Mouse (Mus musculus): ENCODE measurements at regions not wholly inside any gene's neighbourhood (a gene's known extent, or its start where the extent isn't known, plus 50 kb on each side); places are given as distances from the start of the nearest gene placed in this dataset.

DNA sequence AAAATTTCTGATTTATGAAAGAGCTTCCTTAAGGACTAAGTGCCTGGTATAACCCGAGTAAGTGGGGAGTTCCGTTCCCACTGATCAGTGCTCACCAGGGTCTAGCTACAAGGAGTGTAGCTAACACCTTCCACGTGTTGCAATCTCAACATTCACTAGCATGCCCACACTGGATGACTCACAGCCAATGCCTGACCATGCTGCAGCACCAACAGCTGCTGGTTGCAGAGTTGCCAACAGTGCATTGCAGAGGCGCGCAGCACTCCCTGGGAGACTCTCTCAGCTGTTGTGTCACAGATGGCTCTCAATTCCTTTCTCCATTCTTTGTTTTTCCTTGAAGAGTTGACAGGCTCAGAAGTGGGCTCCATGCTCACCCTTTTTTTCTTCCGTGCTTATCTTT, 787.5 kb upstream of the Tenm3 start:
- Histone ChIP-seq H3K9ac (no peak overlapping the region), H3K9me3 (replicated peaks) (no peaks in the 10 kb centered on the region), H3K4me1 (replicated peaks) (no peaks in the 10 kb centered on the region), H3K4me2 (no peak overlapping the region), H3K27ac (no peak overlapping the region), H3K27me3 (no peaks in the 10 kb centered on the region), H3K36me3 (no peaks in the 10 kb centered on the region), H3K4me3 (no peak overlapping the region)
- ATAC-seq (replicated peaks; ENCODE audit: insufficient number of reproducible peaks, insufficient read depth, low FRiP score, low read depth): no peak
- WGBS: 54% methylated on average over 6 of the region's 6 CpGs

DNA sequence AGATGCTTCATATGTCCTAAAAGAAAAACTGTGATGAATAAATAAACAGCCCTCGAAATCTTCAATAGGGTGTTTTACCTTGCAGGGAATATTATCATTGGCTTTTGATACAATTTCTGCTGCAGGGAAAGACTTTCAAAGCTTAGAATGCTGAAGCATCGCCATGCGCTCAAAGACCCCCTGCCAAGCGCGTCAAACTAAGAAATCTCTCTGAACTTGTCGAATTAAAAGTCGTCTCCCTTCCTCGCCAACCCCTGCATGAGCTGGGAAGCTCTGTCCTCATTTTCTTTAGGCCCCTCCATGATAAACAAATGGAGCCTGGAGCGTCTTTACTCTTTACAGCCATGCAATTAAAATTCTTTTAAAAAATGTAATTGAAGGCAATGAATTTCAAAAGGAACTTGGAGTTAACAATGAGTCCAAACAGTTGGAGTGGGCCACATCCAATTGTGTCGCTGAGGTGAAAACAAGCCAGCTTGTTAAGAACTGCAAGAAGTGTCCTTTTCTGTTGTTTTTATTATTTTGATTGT, 784.3 kb upstream of the Tenm3 start:
- H3K9me3 ChIP-seq (replicated peaks): no peaks in the 10 kb centered on the region
- H3K4me2 ChIP-seq: no peak overlapping the region
- no peaks in the 10 kb centered on the region for H3K4me1 ChIP-seq (replicated peaks)
- no peak for ATAC-seq (replicated peaks; ENCODE audit: insufficient number of reproducible peaks, insufficient read depth, low FRiP score, low read depth)
- no peak overlapping the region for H3K27ac ChIP-seq
- H3K36me3 ChIP-seq: no peaks in the 10 kb centered on the region
- WGBS: 41% methylated on average over 10 of the region's 10 CpGs
- H3K27me3 ChIP-seq: no peaks in the 10 kb centered on the region
- H3K9ac ChIP-seq: no peak overlapping the region
- H3K4me3 ChIP-seq: no peak overlapping the region

DNA sequence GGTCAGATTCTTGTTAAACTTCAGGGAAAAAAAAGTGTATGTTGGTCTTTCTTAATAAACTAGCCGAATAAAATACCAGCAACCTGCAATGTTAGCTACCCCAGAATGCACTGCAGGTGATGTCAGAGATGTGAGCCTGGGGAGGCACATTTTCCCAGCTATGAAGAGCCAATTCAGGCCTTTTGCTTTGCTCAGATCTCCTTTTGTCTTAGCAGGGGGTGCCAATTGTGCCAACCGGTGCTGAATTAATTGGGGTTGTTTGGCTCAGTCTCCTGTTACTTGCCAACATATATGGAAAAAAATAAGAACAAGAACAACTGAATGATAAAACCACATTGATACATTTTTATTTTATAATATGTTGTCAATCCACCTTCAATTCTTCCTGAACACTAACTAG, 751.8 kb upstream of the Tenm3 start:
- 64% methylated on average over 2 of the region's 2 CpGs for WGBS
- no peak overlapping the region for H3K9ac ChIP-seq
- H3K27me3 ChIP-seq: no peaks in the 10 kb centered on the region
- no peaks in the 10 kb centered on the region for H3K9me3 ChIP-seq (replicated peaks)
- no peak overlapping the region for H3K4me2 ChIP-seq
- H3K27ac ChIP-seq: no peak overlapping the region
- H3K4me3 ChIP-seq: no peak overlapping the region
- H3K36me3 ChIP-seq: no peaks in the 10 kb centered on the region
- H3K4me1 ChIP-seq (replicated peaks): no peaks in the 10 kb centered on the region
- ATAC-seq (replicated peaks; ENCODE audit: insufficient number of reproducible peaks, insufficient read depth, low FRiP score, low read depth): no peak

DNA sequence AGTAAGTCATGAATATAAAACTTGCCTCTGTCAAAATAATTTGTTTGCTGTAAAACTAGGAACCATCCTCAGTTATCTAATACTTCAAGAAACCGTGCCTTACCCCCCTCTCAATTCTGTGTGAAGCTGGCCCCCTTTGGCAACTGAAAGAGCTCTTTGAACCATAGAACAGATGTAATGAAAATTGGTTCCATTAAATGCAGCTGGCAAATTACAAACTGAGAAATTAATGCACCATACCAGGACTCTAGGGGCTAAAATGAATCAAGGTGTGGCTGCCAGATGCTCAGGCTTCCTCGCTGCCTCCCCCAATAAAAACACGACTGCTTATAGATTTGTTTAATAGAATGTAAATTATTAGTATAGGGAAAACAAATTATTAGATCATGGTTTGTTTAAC, 723.7 kb upstream of the Tenm3 start:
- H3K4me1 ChIP-seq (replicated peaks): no peaks in the 10 kb centered on the region
- ATAC-seq (replicated peaks; ENCODE audit: insufficient number of reproducible peaks, insufficient read depth, low FRiP score, low read depth): no peak
- H3K9ac ChIP-seq: no peak overlapping the region
- H3K36me3 ChIP-seq: no peaks in the 10 kb centered on the region
- no peak overlapping the region for H3K4me3 ChIP-seq
- no peak overlapping the region for H3K4me2 ChIP-seq
- no peaks in the 10 kb centered on the region for H3K9me3 ChIP-seq (replicated peaks)
- WGBS: 63% methylated on average over 3 of the region's 3 CpGs
- H3K27me3 ChIP-seq: no peaks in the 10 kb centered on the region
- H3K27ac ChIP-seq: no peak overlapping the region

DNA sequence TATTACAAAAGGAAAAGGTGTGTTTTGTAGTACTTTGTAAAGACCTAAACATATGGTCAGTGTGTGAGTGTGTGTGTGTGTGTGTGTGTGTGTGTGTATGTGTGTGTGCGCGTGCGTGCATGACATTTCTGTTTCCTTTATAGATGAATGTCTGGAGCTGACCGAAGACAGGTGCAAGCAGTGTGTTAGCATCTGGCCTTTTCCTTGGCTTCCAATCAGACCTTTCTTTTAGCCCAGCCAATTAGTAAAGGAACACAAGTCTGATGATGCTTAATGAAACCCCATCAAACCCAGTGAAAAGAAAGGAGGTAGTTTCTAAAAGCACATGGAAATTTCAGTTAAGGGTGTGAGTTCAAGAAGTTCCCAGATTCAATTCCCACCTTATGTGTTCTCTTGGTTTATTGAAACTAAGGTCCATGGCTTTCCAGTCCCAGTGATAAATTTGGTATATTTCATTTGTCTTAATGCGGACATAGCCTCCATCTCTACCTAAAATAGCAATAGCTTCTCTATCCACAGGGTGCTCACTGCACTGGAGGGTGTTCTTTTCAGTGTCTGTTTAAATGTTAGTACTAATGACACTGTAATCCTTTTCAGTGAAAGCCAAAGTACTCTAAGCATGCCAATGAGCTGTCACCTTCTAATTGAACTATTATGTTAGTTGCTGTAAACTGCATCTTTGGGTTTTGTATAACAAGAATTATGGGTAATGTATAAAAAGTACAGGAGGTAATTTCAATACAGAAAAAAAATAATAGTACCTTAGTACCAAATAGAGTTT, 719.9 kb upstream of the Tenm3 start:
- Histone ChIP-seq H3K27ac (no peak overlapping the region), H3K9me3 (replicated peaks) (no peaks in the 10 kb centered on the region), H3K36me3 (no peaks in the 10 kb centered on the region), H3K27me3 (no peaks in the 10 kb centered on the region), H3K4me3 (no peak overlapping the region), H3K9ac (no peak overlapping the region), H3K4me1 (replicated peaks) (no peaks in the 10 kb centered on the region), H3K4me2 (no peak overlapping the region)
- WGBS: 91% methylated on average over 5 of the region's 5 CpGs
- no peak for ATAC-seq (replicated peaks; ENCODE audit: insufficient number of reproducible peaks, insufficient read depth, low FRiP score, low read depth)

DNA sequence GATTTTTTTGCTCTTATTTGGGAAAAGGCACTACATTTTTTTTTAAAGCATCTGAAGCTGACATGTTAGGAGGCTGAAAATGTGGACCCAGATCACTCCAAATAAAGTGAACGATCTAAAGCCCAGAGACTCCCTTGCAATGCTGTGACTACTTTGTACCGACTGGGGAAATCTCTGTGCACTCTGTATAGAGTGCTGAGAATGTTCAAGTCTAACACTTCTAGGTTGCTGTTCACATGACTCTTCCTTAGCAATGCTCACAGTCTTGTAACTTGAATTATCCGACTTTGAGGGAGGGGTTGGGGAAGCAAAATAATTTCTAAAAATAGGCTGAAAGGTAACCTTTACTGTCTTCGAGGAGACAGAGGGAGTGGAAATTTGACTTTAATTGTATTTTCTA, 719.2 kb upstream of the Tenm3 start:
- no peaks in the 10 kb centered on the region for H3K36me3 ChIP-seq
- no peaks in the 10 kb centered on the region for H3K9me3 ChIP-seq (replicated peaks)
- no peak overlapping the region for H3K4me2 ChIP-seq
- 69% methylated on average over 4 of the region's 4 CpGs for WGBS
- H3K27me3 ChIP-seq: no peaks in the 10 kb centered on the region
- no peak overlapping the region for H3K4me3 ChIP-seq
- ATAC-seq (replicated peaks; ENCODE audit: insufficient number of reproducible peaks, insufficient read depth, low FRiP score, low read depth): no peak
- H3K27ac ChIP-seq: no peak overlapping the region
- no peak overlapping the region for H3K9ac ChIP-seq
- H3K4me1 ChIP-seq (replicated peaks): no peaks in the 10 kb centered on the region

DNA sequence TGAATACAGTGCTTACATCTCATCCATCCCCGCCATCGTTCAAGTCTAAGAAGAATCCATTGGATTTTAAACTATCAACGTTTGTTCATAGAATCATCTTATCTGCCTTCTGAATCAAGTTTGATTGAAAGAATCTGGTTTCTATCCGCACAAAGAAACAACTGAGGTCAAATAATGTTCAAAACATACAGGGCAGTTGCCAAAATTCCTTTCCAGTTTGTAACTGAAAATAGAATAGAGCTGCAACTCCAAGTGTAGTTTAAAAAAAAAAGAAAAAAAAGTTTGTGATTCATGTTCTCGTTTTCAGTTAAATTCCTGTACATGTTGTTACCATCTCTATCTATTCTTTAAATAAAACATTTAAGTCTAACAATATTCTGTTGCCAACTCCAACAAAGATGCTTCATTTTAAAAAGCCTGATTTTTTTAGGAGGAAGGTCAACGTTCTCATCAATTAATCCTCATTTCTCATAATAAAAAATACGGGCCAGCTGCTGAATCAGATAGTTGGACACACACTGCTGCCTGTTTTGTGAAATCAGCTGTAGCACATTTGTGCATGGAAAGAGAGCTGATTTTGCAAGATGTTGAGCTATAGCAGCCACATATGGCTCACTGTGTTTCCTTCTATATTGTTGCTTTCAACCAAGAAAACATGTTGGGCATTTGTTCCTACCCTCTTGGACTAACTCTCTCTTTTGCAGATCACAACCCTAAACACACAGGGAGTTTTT, 712.1 kb upstream of the Tenm3 start:
- H3K4me1 ChIP-seq (replicated peaks): peaks cover 6% of the 10 kb centered on the region
- no peak overlapping the region for H3K4me2 ChIP-seq
- no peak overlapping the region for H3K27ac ChIP-seq
- H3K9me3 ChIP-seq (replicated peaks): no peaks in the 10 kb centered on the region
- no peaks in the 10 kb centered on the region for H3K27me3 ChIP-seq
- ATAC-seq (replicated peaks; ENCODE audit: insufficient number of reproducible peaks, insufficient read depth, low FRiP score, low read depth): no peak
- H3K36me3 ChIP-seq: no peaks in the 10 kb centered on the region
- WGBS: 54% methylated on average over 7 of the region's 7 CpGs
- no peak overlapping the region for H3K4me3 ChIP-seq
- no peak overlapping the region for H3K9ac ChIP-seq

DNA sequence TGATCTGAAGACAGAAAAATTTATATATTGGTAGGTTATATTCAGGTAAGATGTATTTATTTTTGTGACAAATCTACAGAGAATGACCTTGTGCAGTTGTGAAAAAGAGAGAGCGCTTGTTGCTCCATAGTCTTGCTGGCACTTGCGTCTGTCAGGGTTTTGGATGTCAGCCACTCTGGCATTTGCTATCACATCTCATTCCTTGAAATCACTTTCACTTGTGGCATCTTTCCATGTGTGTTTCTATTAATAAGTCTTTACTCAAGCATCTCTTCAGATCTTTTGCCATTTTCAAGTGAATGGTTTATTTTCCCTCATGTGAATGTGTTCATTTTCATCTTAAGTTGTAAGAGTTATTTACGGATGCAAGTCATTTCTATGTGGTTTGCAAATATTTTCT, 709.4 kb upstream of the Tenm3 start:
- 33% methylated on average over 3 of the region's 3 CpGs for WGBS
- Histone ChIP-seq H3K4me1 (replicated peaks) (peaks cover 6% of the 10 kb centered on the region), H3K4me2 (no peak overlapping the region), H3K36me3 (no peaks in the 10 kb centered on the region), H3K4me3 (no peak overlapping the region), H3K9ac (no peak overlapping the region), H3K27me3 (no peaks in the 10 kb centered on the region), H3K9me3 (replicated peaks) (no peaks in the 10 kb centered on the region), H3K27ac (no peak overlapping the region)
- peak; percentile 70 for ATAC-seq (replicated peaks; ENCODE audit: insufficient number of reproducible peaks, insufficient read depth, low FRiP score, low read depth)

DNA sequence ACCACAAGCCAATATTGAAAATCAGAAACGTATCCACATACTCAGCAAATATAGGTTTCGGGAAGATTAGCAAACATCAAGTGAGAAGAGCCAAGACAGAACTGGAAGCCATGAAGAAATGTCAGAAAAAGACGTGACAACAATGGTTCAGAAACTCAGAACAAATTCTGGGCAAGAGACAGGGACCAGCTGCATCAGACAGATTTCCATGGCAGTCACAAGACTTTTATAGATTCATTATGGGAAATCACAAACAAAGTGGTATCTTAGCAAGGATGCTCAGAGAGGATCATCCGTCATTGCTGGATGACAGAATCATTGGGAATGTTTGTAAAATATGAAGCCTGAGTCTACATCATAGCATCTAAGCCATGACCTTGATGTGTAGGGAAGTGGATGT, 699.6 kb upstream of the Tenm3 start:
- Histone ChIP-seq H3K36me3 (no peaks in the 10 kb centered on the region), H3K4me2 (no peak overlapping the region), H3K27ac (no peak overlapping the region), H3K9me3 (replicated peaks) (no peaks in the 10 kb centered on the region), H3K4me1 (replicated peaks) (no peaks in the 10 kb centered on the region), H3K9ac (no peak overlapping the region), H3K4me3 (no peak overlapping the region), H3K27me3 (no peaks in the 10 kb centered on the region)
- ATAC-seq (replicated peaks; ENCODE audit: insufficient number of reproducible peaks, insufficient read depth, low FRiP score, low read depth): no peak
- WGBS: 77% methylated on average over 4 of the region's 4 CpGs

DNA sequence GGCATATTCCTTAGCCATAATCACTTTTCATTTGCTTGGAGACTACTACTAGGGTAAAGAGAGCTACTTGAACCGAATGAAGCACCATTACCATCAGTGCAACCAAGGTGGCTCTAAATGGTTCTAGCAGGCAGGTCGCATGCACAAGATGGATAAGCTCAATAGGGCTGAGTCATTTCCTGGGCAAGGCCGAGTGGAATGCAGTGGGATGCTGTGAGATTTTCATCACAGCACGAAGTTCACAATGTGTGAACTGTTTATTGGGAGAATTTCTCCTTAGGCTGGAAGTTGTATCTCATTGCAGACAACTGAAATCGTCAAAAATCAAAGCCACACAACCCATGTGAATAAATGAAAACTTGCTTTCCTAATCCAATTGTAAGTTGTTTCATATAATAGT, 697.6 kb upstream of the Tenm3 start:
- WGBS: 45% methylated on average over 5 of the region's 5 CpGs
- Histone ChIP-seq H3K4me3 (no peak overlapping the region), H3K4me1 (replicated peaks) (no peaks in the 10 kb centered on the region), H3K36me3 (no peaks in the 10 kb centered on the region), H3K4me2 (no peak overlapping the region), H3K27me3 (no peaks in the 10 kb centered on the region), H3K9ac (no peak overlapping the region), H3K9me3 (replicated peaks) (no peaks in the 10 kb centered on the region), H3K27ac (no peak overlapping the region)
- no peak for ATAC-seq (replicated peaks; ENCODE audit: insufficient number of reproducible peaks, insufficient read depth, low FRiP score, low read depth)

DNA sequence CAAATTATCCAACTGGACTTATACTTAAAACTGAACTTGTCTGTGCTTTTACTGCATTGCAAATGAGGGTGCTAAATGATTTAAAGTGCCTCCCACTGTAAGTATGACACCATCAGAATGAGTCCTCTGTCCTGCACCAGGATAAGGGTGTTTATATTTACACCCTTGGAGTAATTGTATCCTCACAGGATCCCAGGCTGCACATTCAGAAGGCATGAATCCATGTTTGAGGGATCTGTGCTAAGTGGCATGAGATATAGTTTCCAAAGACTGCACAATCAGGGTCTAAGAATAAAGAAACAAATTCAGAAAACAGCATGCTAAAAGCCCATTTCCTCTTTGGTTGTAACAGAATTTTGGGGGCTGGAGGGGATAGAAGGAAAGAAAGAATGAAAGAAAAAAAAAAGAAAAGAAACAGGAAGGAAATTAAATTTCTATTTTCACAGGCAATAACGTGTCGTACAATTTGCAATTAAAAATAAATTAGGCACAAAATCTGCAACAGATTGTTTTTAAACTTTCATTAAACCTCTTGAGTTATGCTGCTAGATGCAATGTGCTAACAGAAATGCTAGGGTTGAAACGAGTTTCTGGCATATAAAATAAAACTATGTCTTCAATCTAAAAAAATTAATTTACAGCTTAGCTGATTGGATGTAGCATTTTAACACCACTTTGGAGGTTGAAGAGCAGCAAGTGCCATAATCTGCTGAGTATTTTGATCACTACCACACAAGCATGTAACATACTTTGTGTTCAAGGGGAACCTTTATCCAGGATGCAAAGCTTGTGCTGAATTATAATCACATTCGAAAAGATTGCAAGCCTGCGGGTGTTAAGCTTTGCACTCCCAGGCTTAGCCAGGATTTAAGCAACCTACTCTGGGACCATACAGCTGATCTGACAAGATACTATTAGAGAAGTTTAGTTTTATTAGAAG, 689.9 kb upstream of the Tenm3 start:
- H3K9ac ChIP-seq: no peak overlapping the region
- no peaks in the 10 kb centered on the region for H3K9me3 ChIP-seq (replicated peaks)
- no peaks in the 10 kb centered on the region for H3K4me1 ChIP-seq (replicated peaks)
- H3K4me3 ChIP-seq: no peak overlapping the region
- H3K36me3 ChIP-seq: no peaks in the 10 kb centered on the region
- no peak for ATAC-seq (replicated peaks; ENCODE audit: insufficient number of reproducible peaks, insufficient read depth, low FRiP score, low read depth)
- H3K27me3 ChIP-seq: no peaks in the 10 kb centered on the region
- WGBS: 73% methylated on average over 5 of the region's 5 CpGs
- no peak overlapping the region for H3K27ac ChIP-seq
- no peak overlapping the region for H3K4me2 ChIP-seq
